12 mouse cellular contexts compared by ENCODE assay signal in the genomic region with DNA sequence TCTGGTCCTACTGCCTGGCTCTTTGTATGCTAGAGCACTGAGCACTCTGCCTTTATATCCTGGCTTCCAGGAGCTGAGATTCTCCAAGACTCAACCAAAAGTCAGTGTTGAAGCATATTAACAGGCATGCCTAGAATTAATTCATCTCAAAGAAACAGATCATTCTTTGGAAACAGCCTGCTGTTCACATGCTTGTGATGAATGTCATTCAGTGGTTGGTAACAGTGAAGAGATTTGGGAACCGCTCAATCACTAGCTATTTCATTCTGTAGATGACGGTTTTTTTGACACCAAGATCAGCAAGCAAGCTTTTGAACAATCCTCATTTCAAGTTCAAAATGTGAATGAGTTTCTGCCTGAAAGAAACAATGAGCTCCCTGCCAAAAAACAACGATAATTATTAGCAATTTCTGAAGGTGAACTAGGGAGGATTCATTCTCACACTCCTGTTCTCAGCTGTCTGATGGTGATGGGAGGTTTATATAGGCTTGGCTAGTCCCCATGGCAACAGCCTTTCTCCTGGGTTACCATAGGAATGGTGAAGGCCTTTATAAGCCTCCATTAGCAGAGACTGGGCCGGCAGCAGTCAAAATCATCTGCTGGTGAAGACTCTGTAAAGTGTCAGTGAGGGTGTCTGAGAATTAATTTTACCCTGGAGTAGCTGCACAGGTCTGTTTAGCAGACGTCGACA.
DNase-seq lines count a peak whose midpoint lies in the region; ATAC-seq and TF ChIP-seq lines count a peak whose summit lies in the region.
"Had no signal": no experiment of that assay in that cellular context is flagged by ENCODE, and none has a peak within 500 bp of the region (broad histone marks: within the 10 kb centered on the region; RNA-seq: fewer than 3 reads in every experiment).

No protein-coding gene starts in this region.

- no peak overlapping the region for H3K27ac ChIP-seq in hindbrain, embryonic 16.5 days (ENCODE audit: low read depth, low read length)
- H3K27ac ChIP-seq in neural tube, embryonic 12.5 days = no peak overlapping the region
- no peak overlapping the region for H3K27ac ChIP-seq in intestine, embryonic 15.5 days
- H3K27ac ChIP-seq in stomach, postnatal 0 days (replicated peaks) = no peak overlapping the region
- H3K27ac ChIP-seq: liver, embryonic 15.5 days had no signal

- no peaks in the 10 kb centered on the region for H3K9me3 ChIP-seq in hindbrain, embryonic 16.5 days (ENCODE audit: control insufficient read depth, low read length)
- no peaks in the 10 kb centered on the region for H3K9me3 ChIP-seq in neural tube, embryonic 12.5 days
- no peaks in the 10 kb centered on the region for H3K9me3 ChIP-seq in intestine, embryonic 15.5 days
- no peaks in the 10 kb centered on the region for H3K9me3 ChIP-seq in stomach, postnatal 0 days (ENCODE audit: control insufficient read depth, low read length)
- H3K9me3 ChIP-seq: G1E; liver, embryonic 15.5 days had no signal

- H3K4me3 ChIP-seq in hindbrain, embryonic 16.5 days (ENCODE audit: low read length) = no peak overlapping the region
- H3K4me3 ChIP-seq in neural tube, embryonic 12.5 days = no peak overlapping the region
- no peak overlapping the region for H3K4me3 ChIP-seq in intestine, embryonic 15.5 days (replicated peaks)
- no peak overlapping the region for H3K4me3 ChIP-seq in stomach, postnatal 0 days (ENCODE audit: low read depth, low read length)
- H3K4me3 ChIP-seq: liver, embryonic 15.5 days had no signal

- H3K4me1 ChIP-seq in hindbrain, embryonic 16.5 days (ENCODE audit: control insufficient read depth, insufficient read depth, low read depth, low read length) = peaks cover 3% of the 10 kb centered on the region; the same call in 1 of the 2 replicates
- no peaks in the 10 kb centered on the region for H3K4me1 ChIP-seq in neural tube, embryonic 12.5 days
- no peaks in the 10 kb centered on the region for H3K4me1 ChIP-seq in intestine, embryonic 15.5 days (replicated peaks)
- no peaks in the 10 kb centered on the region for H3K4me1 ChIP-seq in stomach, postnatal 0 days (replicated peaks; ENCODE audit: control insufficient read depth, insufficient read depth)
- H3K4me1 ChIP-seq: liver, embryonic 15.5 days had no signal

- H3K36me3 ChIP-seq in hindbrain, embryonic 16.5 days (ENCODE audit: control insufficient read depth, insufficient read depth, low read length) = no peaks in the 10 kb centered on the region
- H3K36me3 ChIP-seq in neural tube, embryonic 12.5 days = no peaks in the 10 kb centered on the region
- H3K36me3 ChIP-seq in intestine, embryonic 15.5 days = no peaks in the 10 kb centered on the region
- H3K36me3 ChIP-seq in stomach, postnatal 0 days (ENCODE audit: control insufficient read depth, insufficient read depth, low read length) = no peaks in the 10 kb centered on the region
- H3K36me3 ChIP-seq: G1E; liver, embryonic 15.5 days had no signal

- TF ChIP-seq EP300 in stomach, postnatal 0 days (optimal IDR thresholded peaks at IDR 0.05) = no peak

- ATAC-seq in hindbrain, embryonic 16.5 days = peak; percentile 93
- ATAC-seq in neural tube, embryonic 12.5 days (ENCODE audit: low FRiP score, low read depth) = peak; percentile 81; the same call in 1 of the 2 replicates
- ATAC-seq in intestine, embryonic 15.5 days = no peak
- no peak for ATAC-seq in stomach, postnatal 0 days (ENCODE audit: low FRiP score, low TSS enrichment)

- H3K4me2 ChIP-seq in hindbrain, embryonic 16.5 days (ENCODE audit: low read length) = no peak overlapping the region
- H3K4me2 ChIP-seq in neural tube, embryonic 12.5 days (replicated peaks) = no peak overlapping the region
- no peak overlapping the region for H3K4me2 ChIP-seq in intestine, embryonic 15.5 days (replicated peaks)
- H3K4me2 ChIP-seq in stomach, postnatal 0 days (replicated peaks; ENCODE audit: low read depth) = no peak overlapping the region
- H3K4me2 ChIP-seq: liver, embryonic 15.5 days had no signal

- DNase-seq in layer of hippocampus, adult 11-12 months (ENCODE audit: low spot score) = peak; percentile 7
- no peak for DNase-seq in layer of hippocampus, adult 8-10 months (ENCODE audit: low spot score in 2 of 2)
- peak; percentile 49 for DNase-seq in embryo, embryonic 11 days
- no peak for DNase-seq in yolk sac, embryonic 10.5 days (ENCODE audit: low spot score)
- no peak for DNase-seq in stomach, postnatal 0 days (ENCODE audit: low spot score)
- DNase-seq: gastrocnemius, postnatal 25 days; kidney, adult 9 months had no signal

- no peaks in the 10 kb centered on the region for H3K27me3 ChIP-seq in hindbrain, embryonic 16.5 days (replicated peaks; ENCODE audit: control insufficient read depth, insufficient read depth, low read length)
- H3K27me3 ChIP-seq in neural tube, embryonic 12.5 days (replicated peaks) = no peaks in the 10 kb centered on the region
- H3K27me3 ChIP-seq in intestine, embryonic 15.5 days (replicated peaks) = no peaks in the 10 kb centered on the region
- H3K27me3 ChIP-seq in stomach, postnatal 0 days (ENCODE audit: control insufficient read depth, insufficient read depth, low read length) = no peaks in the 10 kb centered on the region
- H3K27me3 ChIP-seq: liver, embryonic 15.5 days had no signal

- no peak for TF ChIP-seq CTCF in stomach, postnatal 0 days (IDR thresholded peaks at IDR 0.05; ENCODE audit: low read depth)

- no peak overlapping the region for H3K9ac ChIP-seq in hindbrain, embryonic 16.5 days (ENCODE audit: low read depth, low read length)
- no peak overlapping the region for H3K9ac ChIP-seq in neural tube, embryonic 12.5 days
- H3K9ac ChIP-seq in intestine, embryonic 15.5 days = no peak overlapping the region
- H3K9ac ChIP-seq in stomach, postnatal 0 days (ENCODE audit: low read length) = no peak overlapping the region
- H3K9ac ChIP-seq: liver, embryonic 15.5 days had no signal

- WGBS in hindbrain, embryonic 16.5 days = 35% methylated on average over 6 of the region's 6 CpGs
- 61% methylated on average over 6 of the region's 6 CpGs for WGBS in neural tube, embryonic 12.5 days
- 80% methylated on average over 6 of the region's 6 CpGs for whole genome bisulfite sequencing in intestine, embryonic 15.5 days
- WGBS in stomach, postnatal 0 days = 75% methylated on average over 6 of the region's 6 CpGs

Comparison
In these comparisons a context has a peak if more than half of its experiments do, and no peak if none do; other contexts are left out.
1. DNase-seq: peak in layer of hippocampus, adult 11-12 months (single experiment) and embryo, embryonic 11 days (single experiment); none in layer of hippocampus, adult 8-10 months (0 of 2), yolk sac, embryonic 10.5 days (single experiment) and stomach, postnatal 0 days (single experiment).
2. ATAC-seq: peak in hindbrain, embryonic 16.5 days (single experiment) and neural tube, embryonic 12.5 days (single experiment); none in intestine, embryonic 15.5 days (single experiment) and stomach, postnatal 0 days (single experiment).